Mouse (Mus musculus) bone marrow macrophage, adult 2 months (primary cell): ENCODE data around the gene Tefm.

Source experiments
- CTCF ChIP-seq: IDR thresholded peaks from 2 replicates; pipeline ENCODE4 v1.5.1; 2012; ENCODE audit warnings: low read depth, mild to moderate bottlenecking, low read length, moderate library complexity
- POLR2A ChIP-seq: IDR thresholded peaks from 2 replicates; pipeline ENCODE4 v1.6.1; 2012; ENCODE audit warnings: mild to moderate bottlenecking, low read depth, low read length, borderline replicate concordance

- TF ChIP-seq CTCF = no peak
- TF ChIP-seq POLR2A = no peak
Measured at GRCm38 (mm10) chr11:80149412-80150023, 7.5 kb upstream of the Tefm start.
